Mouse (Mus musculus): ENCODE measurements at regions not wholly inside any gene's neighbourhood (a gene's known extent, or its start where the extent isn't known, plus 50 kb on each side); places are given as distances from the start of the nearest gene placed in this dataset.

- TF ChIP-seq POLR2A (IDR thresholded peaks at IDR 0.05; ENCODE audit: borderline replicate concordance, extremely low read depth, low read depth, low read length) = no peak
- no peak for TF ChIP-seq CTCF (IDR thresholded peaks at IDR 0.05; ENCODE audit: insufficient read depth, low read length)
Observed at GRCm38 (mm10) chr14:72845621-72846440, 136.0 kb upstream of the Fndc3a start.

Data from lung, adult 2 months (tissue).